Mouse (Mus musculus): ENCODE data around the gene Rap2a. TPM values are rescaled to one million over a fixed set of nuclear protein-coding genes. Genes with fewer than 3 reads are reported as not detected.
A peak's percentile ranks its signal among the peaks of the same experiment; 100 is the strongest.

The Rap2a gene
- 10 to 100 TPM; 93.6 to 96.1 TPM for total RNA-seq (2021)
- long read RNA-seq, experiment 1, full-length matches to known transcripts: 167 of 191 reads
- long read RNA-seq, experiment 1, partial matches to known transcripts: 20 of 191 reads
- long read RNA-seq, experiment 1, other reads (novel, unspliced or antisense): 4 of 191 reads
- long read RNA-seq, experiment 2, full-length matches to known transcripts: 154 of 212 reads
- long read RNA-seq, experiment 2, partial matches to known transcripts: 48 of 212 reads
- long read RNA-seq, experiment 2, other reads (novel, unspliced or antisense): 10 of 212 reads

GRCm38 (mm10) chr14:120477982-120478568 is at the start of gene Rap2a:
Rap2a (plus strand) TSS chr14:120478444.
- DNase-seq (ENCODE audit: low spot score in 2 of 2): peak; percentile 97 to 99

- DNase-seq (ENCODE audit: low spot score in 2 of 2): no peak
Measured at GRCm38 (mm10) chr14:120428497-120428896, 49.7 kb upstream of the Rap2a start.

- DNase-seq (ENCODE audit: low spot score in 2 of 2): no peak
Measured at GRCm38 (mm10) chr14:120432773-120433172, 45.5 kb upstream of the Rap2a start.

- DNase-seq (ENCODE audit: low spot score in 2 of 2): peak in 1 of 2 experiments; percentile 17
Measured at GRCm38 (mm10) chr14:120433931-120434398, 44.3 kb upstream of the Rap2a start.

GRCm38 (mm10) chr14:120434831-120435230 is 43.4 kb upstream of the Rap2a start:
- DNase-seq (ENCODE audit: low spot score in 2 of 2): no peak

GRCm38 (mm10) chr14:120440716-120441115 is 37.5 kb upstream of the Rap2a start:
- no peak for DNase-seq (ENCODE audit: low spot score in 2 of 2)

GRCm38 (mm10) chr14:120441256-120441655 is 37.0 kb upstream of the Rap2a start:
- no peak for DNase-seq (ENCODE audit: low spot score in 2 of 2)

GRCm38 (mm10) chr14:120441836-120442235 is 36.4 kb upstream of the Rap2a start:
- no peak for DNase-seq (ENCODE audit: low spot score in 2 of 2)

- DNase-seq (ENCODE audit: low spot score in 2 of 2): no peak
Measured at GRCm38 (mm10) chr14:120454221-120454620, 24.0 kb upstream of the Rap2a start.

- no peak for DNase-seq (ENCODE audit: low spot score in 2 of 2)
Measured at GRCm38 (mm10) chr14:120463938-120464727, 14.1 kb upstream of the Rap2a start.

- DNase-seq (ENCODE audit: low spot score in 2 of 2): no peak
Measured at GRCm38 (mm10) chr14:120466816-120467215, 11.4 kb upstream of the Rap2a start.

- DNase-seq (ENCODE audit: low spot score in 2 of 2): no peak
Measured at GRCm38 (mm10) chr14:120469126-120469790, 9.0 kb upstream of the Rap2a start.

- DNase-seq (ENCODE audit: low spot score in 2 of 2): no peak
Measured at GRCm38 (mm10) chr14:120476186-120476697, 2.0 kb upstream of the Rap2a start.

GRCm38 (mm10) chr14:120477288-120477981 is 809 bp upstream of the Rap2a start:
- peak; percentile 92 to 99 for DNase-seq (ENCODE audit: low spot score in 2 of 2)

GRCm38 (mm10) chr14:120478641-120479341 is 547 bp downstream of the Rap2a start:
- peak; percentile 45 to 48 for DNase-seq (ENCODE audit: low spot score in 2 of 2)

- DNase-seq (ENCODE audit: low spot score in 2 of 2): no peak
Measured at GRCm38 (mm10) chr14:120480341-120480900, 2.2 kb downstream of the Rap2a start.

GRCm38 (mm10) chr14:120480927-120481326 is 2.7 kb downstream of the Rap2a start:
- no peak for DNase-seq (ENCODE audit: low spot score in 2 of 2)

- DNase-seq (ENCODE audit: low spot score in 2 of 2): no peak
Measured at GRCm38 (mm10) chr14:120484561-120484960, 6.3 kb downstream of the Rap2a start.

GRCm38 (mm10) chr14:120496284-120496683 is 18.0 kb downstream of the Rap2a start:
- DNase-seq (ENCODE audit: low spot score in 2 of 2): no peak

GRCm38 (mm10) chr14:120496827-120497226 is 18.6 kb downstream of the Rap2a start:
- DNase-seq (ENCODE audit: low spot score in 2 of 2): no peak
